Mouse (Mus musculus) induced T-regulatory cell, adult 2 months (primary cell): ENCODE results near the gene Otc.

Experiments used
- DNase-seq: peaks from one replicate; pipeline ENCODE4 v3.0.0-alpha.2; 2012; ENCODE audit warnings: low read depth

Gene Otc

GRCm38 (mm10) chrX:10251852-10252504 lies at the start of gene Otc:
Otc (plus strand) TSS chrX:10252305.
- no peak for DNase-seq

- no peak for DNase-seq
Measured at GRCm38 (mm10) chrX:10205937-10206336, 46.2 kb upstream of the Otc start.

- peak; percentile 75 for DNase-seq
Measured at GRCm38 (mm10) chrX:10215972-10216371, 36.1 kb upstream of the Otc start.

- peak; percentile 91 for DNase-seq
Measured at GRCm38 (mm10) chrX:10216410-10216949, 35.6 kb upstream of the Otc start, which contains the start of gene Rpgr. Rpgr (minus strand) TSS chrX:10216920.

DNA sequence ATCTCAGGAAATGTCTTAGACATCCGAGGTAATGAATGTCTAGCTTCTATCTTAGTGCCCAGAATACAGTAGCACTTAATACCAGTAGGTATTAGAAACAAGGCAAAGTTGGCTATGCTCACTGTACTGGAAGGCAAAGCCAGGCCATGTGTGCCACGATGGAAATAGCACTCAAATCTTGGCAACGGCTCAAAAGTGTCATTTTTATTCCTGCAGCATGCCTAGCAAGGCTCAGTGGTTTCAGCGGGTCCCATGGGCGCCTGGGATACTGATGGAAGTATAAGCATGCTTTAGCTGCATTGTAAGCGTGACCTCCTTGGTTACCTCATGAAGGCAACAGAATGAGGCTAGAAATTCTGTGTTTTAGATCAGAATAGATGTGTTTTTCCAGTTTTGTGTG lies 32.8 kb upstream of the Otc start:
- no peak for DNase-seq

GRCm38 (mm10) chrX:10233051-10233450 lies 19.1 kb upstream of the Otc start:
- no peak for DNase-seq

GRCm38 (mm10) chrX:10234617-10235016 lies 17.5 kb upstream of the Otc start:
- DNase-seq = no peak

DNA sequence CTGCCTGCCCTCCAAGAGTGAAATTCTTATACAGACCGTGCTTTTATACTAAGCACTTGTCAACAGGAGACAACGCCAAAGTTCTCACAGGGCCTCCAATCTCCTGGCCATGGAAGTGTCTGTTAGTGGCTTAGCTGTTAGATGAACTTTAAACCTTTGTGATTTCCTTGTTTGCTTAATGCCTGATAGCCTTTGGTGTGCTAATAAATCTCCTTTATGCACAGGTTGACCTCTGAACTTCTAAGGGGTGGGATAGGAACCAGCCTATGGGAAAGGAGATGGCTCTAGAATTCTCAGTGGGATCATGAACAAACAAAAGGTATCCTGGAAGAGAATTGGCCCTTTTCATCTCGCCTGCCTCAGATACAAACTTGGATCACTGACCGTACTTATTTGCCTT lies 12.6 kb upstream of the Otc start:
- no peak for DNase-seq

DNA sequence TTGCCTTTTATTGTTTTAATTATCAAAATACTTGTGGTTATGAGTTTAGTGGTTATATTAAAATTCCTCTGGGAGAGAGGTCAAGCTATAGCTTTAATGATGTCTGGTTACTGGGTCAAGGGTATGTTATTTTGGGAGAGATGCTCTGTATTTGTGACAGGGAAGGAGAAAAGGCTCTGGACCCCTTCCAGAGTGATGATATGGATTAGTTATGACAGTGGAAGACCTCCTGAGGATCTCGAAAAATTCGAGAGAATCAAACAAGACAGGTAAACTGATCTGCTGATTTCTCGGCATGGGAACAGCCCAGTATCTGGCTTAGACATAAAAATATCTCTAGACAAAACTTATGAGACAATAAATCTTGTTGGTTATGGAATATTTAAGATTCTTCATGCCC lies 8.2 kb upstream of the Otc start:
- DNase-seq = no peak

GRCm38 (mm10) chrX:10251357-10251756 lies 748 bp upstream of the Otc start:
- DNase-seq = no peak

- no peak for DNase-seq
Measured at GRCm38 (mm10) chrX:10257774-10258173, 5.7 kb downstream of the Otc start.

DNA sequence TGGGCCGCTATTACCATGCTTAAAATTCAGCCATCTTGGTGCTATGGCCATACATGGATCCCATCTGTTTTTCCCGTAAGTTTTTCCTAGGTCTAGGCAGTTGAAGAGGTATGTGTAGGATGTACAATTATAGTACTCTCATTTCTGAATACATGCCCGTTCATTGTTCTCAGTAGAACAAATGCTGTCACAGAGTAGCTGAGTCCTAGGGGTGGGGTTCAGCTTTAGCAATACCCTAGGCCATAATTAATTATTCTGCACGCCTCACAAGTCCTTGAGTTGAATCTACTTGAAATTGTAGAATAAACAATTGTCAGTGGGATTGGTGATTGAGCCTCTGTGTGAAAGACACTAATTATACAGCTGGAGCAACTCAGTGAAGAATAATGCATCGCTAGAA lies 6.2 kb downstream of the Otc start:
- no peak for DNase-seq

- no peak for DNase-seq
Measured at GRCm38 (mm10) chrX:10268308-10268707, 16.2 kb downstream of the Otc start.

GRCm38 (mm10) chrX:10268761-10269437 lies 16.8 kb downstream of the Otc start:
- no peak for DNase-seq

DNA sequence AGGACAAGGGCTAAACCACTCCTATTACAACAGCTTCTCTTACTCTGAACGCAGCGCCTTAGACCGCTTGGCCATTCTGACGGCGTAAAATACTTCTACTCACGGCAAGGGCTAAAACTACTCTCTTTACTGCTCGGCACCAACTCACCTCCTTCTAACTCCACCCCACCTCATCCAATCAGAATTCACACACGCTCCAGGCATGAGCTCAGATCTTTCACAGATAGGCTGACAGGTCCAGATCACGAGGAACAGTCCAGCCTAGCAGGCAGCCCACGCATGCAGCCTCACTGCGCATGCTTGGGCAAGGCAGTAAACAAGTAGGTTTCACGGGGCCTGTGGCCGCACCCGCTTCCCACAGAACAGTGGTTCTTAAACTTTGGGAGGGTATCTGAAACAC lies 45.2 kb downstream of the Otc start:
- DNase-seq = no peak

- no peak for DNase-seq
Measured at GRCm38 (mm10) chrX:10318176-10318575, 66.1 kb downstream of the Otc start.

DNA sequence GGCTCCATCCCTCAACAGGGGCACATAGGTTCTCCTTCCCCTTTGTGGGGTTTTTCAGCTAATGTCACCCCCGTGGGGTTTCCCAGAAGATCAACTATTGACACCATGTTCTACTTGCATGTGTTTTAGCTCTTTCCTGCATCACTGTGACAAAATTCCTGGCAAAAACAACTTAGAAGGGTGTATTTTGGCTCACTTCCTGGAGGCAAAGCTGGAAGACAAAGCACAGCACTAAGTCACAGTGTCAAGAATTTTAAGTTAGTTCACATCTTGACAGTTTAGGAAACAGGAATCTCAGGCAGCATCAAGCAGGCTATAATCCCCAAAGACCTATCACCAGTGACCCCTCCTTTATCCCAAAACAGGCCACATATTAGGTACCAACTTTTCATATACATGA lies 78.1 kb downstream of the Otc start:
- no peak for DNase-seq

GRCm38 (mm10) chrX:10331749-10332148 lies 79.6 kb downstream of the Otc start:
- DNase-seq = no peak

DNA sequence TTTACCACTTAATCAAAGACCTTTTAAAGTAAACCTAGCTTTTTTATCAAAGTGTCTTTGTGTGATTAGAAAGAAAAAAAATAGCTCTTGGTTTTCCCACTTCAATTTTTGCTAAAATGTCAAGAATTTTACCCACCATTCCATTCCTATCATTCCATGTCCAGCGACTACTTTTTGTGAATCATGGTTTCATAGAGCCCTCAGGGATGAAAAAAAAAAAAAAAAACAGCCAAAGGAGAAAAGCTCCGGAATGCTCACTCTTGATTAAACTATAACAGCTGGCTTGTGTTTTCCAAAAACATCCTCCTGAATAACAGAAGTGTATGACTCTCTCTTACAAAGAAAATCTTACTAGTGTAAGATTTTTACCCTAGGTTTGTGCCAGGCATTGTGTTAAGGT lies 84.7 kb downstream of the Otc start:
- no peak for DNase-seq

GRCm38 (mm10) chrX:10355867-10356266 lies 103.8 kb downstream of the Otc start:
- no peak for DNase-seq
